Mouse (Mus musculus) thymus, adult 2 months (tissue): ENCODE data around the gene Ninj2. TPM values are rescaled to one million over a fixed set of nuclear protein-coding genes. Genes with fewer than 3 reads are reported as not detected.

Source experiments
- DNase-seq: peaks from one replicate; pipeline ENCODE4 v3.0.0; 2021
- H3K27ac ChIP-seq: fragments of 200-500 bp; 2 replicates; pipeline ENCODE4 v1.5.1; 2012; ENCODE audit warnings: low read length, control low read depth; ENCODE audit not compliant: control insufficient read depth, insufficient read depth
- H3K27me3 ChIP-seq: fragments of 200-500 bp; 2 replicates; pipeline ENCODE4 v1.6.1; 2012; ENCODE audit warnings: mild to moderate bottlenecking, low read length, moderate library complexity, mixed read lengths; ENCODE audit not compliant: control insufficient read depth, insufficient read depth
- H3K36me3 ChIP-seq: fragments of 200-500 bp; 2 replicates; pipeline ENCODE4 v1.6.1; 2012; ENCODE audit warnings: mild to moderate bottlenecking, low read length, moderate library complexity; ENCODE audit not compliant: control insufficient read depth, insufficient read depth
- H3K4me1 ChIP-seq: fragments of 200-500 bp; replicated peaks from 2 replicates; pipeline ENCODE4 v1.6.1; 2012; ENCODE audit warnings: low read length; ENCODE audit not compliant: control insufficient read depth, insufficient read depth
- H3K4me3 ChIP-seq: fragments of 200-500 bp; 2 replicates; pipeline ENCODE4 v1.5.1; 2012; ENCODE audit warnings: mild to moderate bottlenecking, low read length, control low read depth, moderate library complexity; ENCODE audit not compliant: control insufficient read depth, insufficient read depth
- CTCF ChIP-seq: fragments of 200-500 bp; IDR thresholded peaks from 2 replicates; pipeline ENCODE4 v1.5.1; 2012; ENCODE audit warnings: mild to moderate bottlenecking, control low read depth, low read length, moderate library complexity, borderline replicate concordance; ENCODE audit not compliant: control insufficient read depth, poor library complexity, insufficient read depth; ENCODE audit errors: extremely low read depth
- POLR2A ChIP-seq: fragments of 200-500 bp; IDR thresholded peaks from 2 replicates; pipeline ENCODE4 v1.6.1; 2012; ENCODE audit warnings: mild to moderate bottlenecking, low read length, control low read depth, moderate library complexity; ENCODE audit not compliant: control insufficient read depth, poor library complexity, insufficient read depth; ENCODE audit errors: extremely low read depth
- WGBS: fragments of 180-500 bp; shearing (Covaris S2); methylation state at CpG from one replicate; pipeline ENCODE4 v1.1.7; 2018; 5-methylcytosine and 5-hydroxymethylcytosine counted together
- polyA plus RNA-seq: library from polyadenylated mRNA; depleted of rRNA; stranded (reverse); fragments of >200 nt; gene quantifications from 2 replicates; pipeline ENCODE4 v1.2.3, GENCODE M21; 2012

Gene Ninj2
- polyA plus RNA-seq, 1 experiment = 0.26 TPM

GRCm38 (mm10) chr6:120111410-120111783 lies 18.2 kb downstream of the Ninj2 start:
- H3K27ac ChIP-seq = peak overlapping the region; percentile 2
- H3K27me3 ChIP-seq = no peaks in the 10 kb centered on the region
- H3K36me3 ChIP-seq = no peaks in the 10 kb centered on the region
- H3K4me1 ChIP-seq = peaks cover 21% of the 10 kb centered on the region
- DNase-seq = no peak
- H3K4me3 ChIP-seq = no peak overlapping the region
- no peak for TF ChIP-seq POLR2A
- no peak for TF ChIP-seq CTCF
- WGBS = 88% methylated on average over 3 of the region's 3 CpGs

GRCm38 (mm10) chr6:120111984-120112803 lies 19.0 kb downstream of the Ninj2 start:
- Histone ChIP-seq H3K27ac (peak overlapping the region; percentile 92), H3K36me3 (no peaks in the 10 kb centered on the region), H3K4me1 (peaks cover 21% of the 10 kb centered on the region), H3K27me3 (no peaks in the 10 kb centered on the region), H3K4me3 (peak overlapping the region; percentile 10)
- 12% methylated on average over 21 of the region's 22 CpGs for WGBS
- DNase-seq = peak; percentile 76
- no peak for TF ChIP-seq CTCF
- TF ChIP-seq POLR2A = no peak

DNA sequence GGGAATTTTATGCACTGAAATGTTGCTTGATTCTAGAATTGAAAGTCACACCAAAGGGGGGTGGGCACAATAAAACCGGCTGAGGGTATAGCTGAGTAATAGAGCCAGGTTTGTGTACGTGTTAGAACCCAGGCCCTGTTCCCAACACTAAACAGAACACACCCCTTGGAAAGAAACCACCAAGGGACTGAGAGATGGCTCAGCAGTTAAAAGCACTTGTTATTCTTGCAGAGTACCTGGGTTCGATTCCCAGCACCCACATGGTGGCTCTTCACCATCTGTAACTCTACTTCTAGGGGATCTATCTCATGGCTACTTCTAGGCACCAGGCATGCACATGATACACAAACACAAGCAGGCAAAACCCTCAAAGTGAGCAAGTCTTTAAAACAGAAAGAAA lies 20.7 kb downstream of the Ninj2 start:
- no peaks in the 10 kb centered on the region for H3K27me3 ChIP-seq
- no peak overlapping the region for H3K4me3 ChIP-seq
- TF ChIP-seq POLR2A = no peak
- no peak for TF ChIP-seq CTCF
- H3K4me1 ChIP-seq = peaks cover 21% of the 10 kb centered on the region
- H3K27ac ChIP-seq = no peak overlapping the region
- 96% methylated on average over 3 of the region's 3 CpGs for WGBS
- no peaks in the 10 kb centered on the region for H3K36me3 ChIP-seq
- DNase-seq = no peak

GRCm38 (mm10) chr6:120114271-120114670 lies 21.1 kb downstream of the Ninj2 start:
- Histone ChIP-seq H3K27ac (peak overlapping the region; percentile 23; the same call in 1 of the 2 replicates), H3K36me3 (no peaks in the 10 kb centered on the region), H3K4me3 (no peak overlapping the region), H3K27me3 (no peaks in the 10 kb centered on the region), H3K4me1 (peaks cover 21% of the 10 kb centered on the region)
- 100% methylated on average over 1 of the region's 1 CpGs for WGBS
- no peak for TF ChIP-seq POLR2A
- no peak for TF ChIP-seq CTCF
- no peak for DNase-seq

DNA sequence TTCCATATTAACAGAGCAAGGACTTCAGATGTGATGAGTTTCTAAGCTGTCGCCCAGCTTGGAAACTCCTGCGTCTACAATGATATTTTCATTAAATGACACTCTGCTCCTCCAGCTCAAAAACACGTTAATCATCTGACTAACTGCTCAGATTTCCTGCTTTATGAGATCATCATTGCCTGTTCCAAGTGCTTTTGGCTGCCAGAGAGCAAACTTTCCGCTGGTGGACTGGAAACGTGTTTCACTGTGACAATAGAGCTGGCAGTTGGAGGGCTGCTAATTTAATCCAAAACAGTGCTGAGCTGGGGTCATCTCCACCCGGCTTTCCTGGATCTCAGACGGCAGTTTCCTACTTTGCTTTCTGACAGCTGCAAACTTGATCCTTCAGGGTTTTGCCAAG lies 21.5 kb downstream of the Ninj2 start:
- no peaks in the 10 kb centered on the region for H3K36me3 ChIP-seq
- DNase-seq = no peak
- no peak for TF ChIP-seq POLR2A
- no peak for TF ChIP-seq CTCF
- H3K27me3 ChIP-seq = no peaks in the 10 kb centered on the region
- H3K4me1 ChIP-seq = peaks cover 21% of the 10 kb centered on the region
- 81% methylated on average over 7 of the region's 7 CpGs for WGBS
- no peak overlapping the region for H3K4me3 ChIP-seq
- H3K27ac ChIP-seq = no peak overlapping the region

DNA sequence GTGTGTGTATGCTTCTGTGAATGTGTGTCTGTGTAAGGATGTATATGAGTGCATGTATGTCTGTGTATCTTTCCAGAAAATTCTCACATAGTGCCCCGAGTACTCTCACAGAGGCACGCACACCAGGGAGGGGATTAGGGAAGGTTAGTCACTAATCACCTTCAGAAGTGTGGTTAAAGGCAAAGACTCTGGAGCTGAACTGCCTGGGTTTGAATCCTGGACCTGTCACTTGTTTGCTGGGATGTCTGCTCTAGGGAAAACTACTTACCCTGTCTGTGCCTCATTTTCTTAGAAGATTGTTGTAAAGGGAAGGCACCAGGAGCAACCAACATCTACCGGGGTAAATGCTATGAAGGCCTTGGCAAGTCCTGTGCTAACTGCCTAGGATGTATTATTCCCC lies 22.3 kb downstream of the Ninj2 start:
- no peak for DNase-seq
- Histone ChIP-seq H3K36me3 (no peaks in the 10 kb centered on the region), H3K4me1 (peaks cover 21% of the 10 kb centered on the region), H3K27ac (no peak overlapping the region), H3K4me3 (no peak overlapping the region), H3K27me3 (no peaks in the 10 kb centered on the region)
- WGBS = 95% methylated on average over 3 of the region's 3 CpGs
- TF ChIP-seq POLR2A = no peak
- TF ChIP-seq CTCF = no peak

GRCm38 (mm10) chr6:120119824-120120223 lies 26.7 kb downstream of the Ninj2 start:
- no peaks in the 10 kb centered on the region for H3K27me3 ChIP-seq
- no peak overlapping the region for H3K27ac ChIP-seq
- WGBS = 66% methylated on average over 5 of the region's 5 CpGs
- DNase-seq = no peak
- TF ChIP-seq CTCF (no peak), POLR2A (no peak)
- H3K36me3 ChIP-seq = no peaks in the 10 kb centered on the region
- H3K4me1 ChIP-seq = peaks cover 9% of the 10 kb centered on the region
- H3K4me3 ChIP-seq = no peak overlapping the region
